Mouse (Mus musculus) liver, adult 2 months (tissue): ENCODE measurements around the gene Ldah. TPM values are rescaled to one million over a fixed set of nuclear protein-coding genes. Genes with fewer than 3 reads are reported as not detected.

Source experiments
- DNase-seq: peaks from one replicate; pipeline ENCODE4 v3.0.0-alpha.2; 2011; ENCODE audit warnings: low read depth, low spot score; ENCODE audit errors: extremely low read depth
- H3K27ac ChIP-seq: fragments of 200-500 bp; replicated peaks from 2 replicates; pipeline ENCODE4 v1.5.1; 2012; ENCODE audit warnings: low read depth, mild to moderate bottlenecking, control low read depth, inconsistent platforms, low read length; ENCODE audit not compliant: insufficient read depth
- H3K27me3 ChIP-seq: fragments of 200-500 bp; 2 replicates; pipeline ENCODE4 v1.6.1; 2012; ENCODE audit warnings: mild to moderate bottlenecking, moderate library complexity, low read length, inconsistent platforms; ENCODE audit not compliant: control insufficient read depth, insufficient read depth
- H3K36me3 ChIP-seq: fragments of 200-500 bp; 2 replicates; pipeline ENCODE4 v1.6.1; 2012; ENCODE audit warnings: low read length, inconsistent platforms; ENCODE audit not compliant: control insufficient read depth, insufficient read depth
- H3K4me1 ChIP-seq: fragments of 200-500 bp; 2 replicates; pipeline ENCODE4 v1.6.1; 2011; ENCODE audit warnings: low read length; ENCODE audit not compliant: control insufficient read depth, insufficient read depth
- H3K4me3 ChIP-seq: fragments of 200-500 bp; 2 replicates; pipeline ENCODE4 v1.5.1; 2011; ENCODE audit warnings: low read depth, mild to moderate bottlenecking, control low read depth, low read length, moderate library complexity; ENCODE audit not compliant: insufficient read depth
- H3K79me2 ChIP-seq: fragments of 200-500 bp; 2 replicates; pipeline ENCODE4 v1.6.1; 2012; ENCODE audit warnings: inconsistent platforms, mild to moderate bottlenecking, low read length, moderate library complexity; ENCODE audit not compliant: control insufficient read depth, insufficient read depth
- H3K9ac ChIP-seq: fragments of 200-500 bp; 2 replicates; pipeline ENCODE4 v1.6.1; 2012; ENCODE audit warnings: low read depth, mild to moderate bottlenecking, control low read depth, inconsistent platforms, low read length
- CTCF ChIP-seq: fragments of 200-500 bp; IDR thresholded peaks from 2 replicates; pipeline ENCODE4 v1.5.1; 2011; ENCODE audit warnings: low read depth, low read length, control low read depth
- POLR2A ChIP-seq: fragments of 200-500 bp; IDR thresholded peaks from 2 replicates; pipeline ENCODE4 v1.6.1; 2011; ENCODE audit warnings: low read length, control low read depth; ENCODE audit not compliant: insufficient read depth; ENCODE audit errors: extremely low read depth
- WGBS: fragments of 180-500 bp; shearing (Covaris S2); methylation state at CpG from one replicate; pipeline ENCODE4 v1.1.7; 2018; 5-methylcytosine and 5-hydroxymethylcytosine counted together
- polyA plus RNA-seq: library from polyadenylated mRNA; depleted of rRNA; stranded (reverse); fragments of >200 nt; gene quantifications from 2 replicates; pipeline ENCODE4 v1.2.3, GENCODE M21; 2012
- total RNA-seq: library from RNA; depleted of rRNA; stranded (reverse); fragments of >200 nt; gene quantifications from 2 replicates; pipeline ENCODE4 v1.2.3, GENCODE M21; 2014

Gene Ldah
- total and polyA plus RNA-seq, 2 experiments = 22.5 to 30.3 TPM

DNA sequence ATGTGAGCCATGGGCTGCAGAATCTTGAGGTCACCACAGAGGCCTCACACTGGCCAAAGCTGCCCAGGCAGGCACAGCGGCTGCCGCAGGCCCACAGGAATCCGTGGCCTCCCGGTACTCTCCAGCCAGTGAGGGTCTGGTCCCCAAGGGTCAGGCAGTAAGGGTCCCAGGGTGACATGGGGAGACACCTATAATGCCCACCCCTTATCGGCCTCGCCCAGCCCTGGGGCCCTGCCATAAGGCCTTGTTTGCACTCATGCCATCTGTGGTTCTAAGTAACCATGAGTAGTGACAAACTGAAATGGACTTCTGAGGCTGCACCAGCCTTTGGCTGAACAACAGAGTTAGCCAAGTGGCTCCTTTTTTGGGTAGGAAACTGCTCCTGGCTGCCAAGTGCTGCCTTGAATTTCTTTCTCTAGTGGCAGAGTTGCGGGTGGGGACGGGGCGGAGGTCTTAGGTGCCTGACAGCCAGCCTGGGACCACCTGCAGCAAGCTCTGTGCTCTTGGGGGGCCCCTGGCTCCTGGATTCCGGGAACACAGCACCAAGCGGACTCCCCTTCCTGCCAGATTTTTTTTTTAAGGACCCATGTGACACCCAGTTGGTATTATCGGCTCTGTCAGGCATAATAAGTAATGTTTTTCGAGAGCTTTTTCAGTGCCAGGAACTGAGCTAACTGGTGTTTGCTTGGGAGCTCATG is 117.5 kb downstream of the Ldah start:
- 94% methylated on average over 13 of the region's 13 CpGs for WGBS
- TF ChIP-seq CTCF (no peak), POLR2A (no peak)
- Histone ChIP-seq H3K79me2 (no peaks in the 10 kb centered on the region), H3K4me3 (no peak overlapping the region), H3K27ac (no peak overlapping the region), H3K36me3 (no peaks in the 10 kb centered on the region), H3K9ac (no peak overlapping the region), H3K4me1 (no peaks in the 10 kb centered on the region), H3K27me3 (no peaks in the 10 kb centered on the region)
- no peak for DNase-seq

DNA sequence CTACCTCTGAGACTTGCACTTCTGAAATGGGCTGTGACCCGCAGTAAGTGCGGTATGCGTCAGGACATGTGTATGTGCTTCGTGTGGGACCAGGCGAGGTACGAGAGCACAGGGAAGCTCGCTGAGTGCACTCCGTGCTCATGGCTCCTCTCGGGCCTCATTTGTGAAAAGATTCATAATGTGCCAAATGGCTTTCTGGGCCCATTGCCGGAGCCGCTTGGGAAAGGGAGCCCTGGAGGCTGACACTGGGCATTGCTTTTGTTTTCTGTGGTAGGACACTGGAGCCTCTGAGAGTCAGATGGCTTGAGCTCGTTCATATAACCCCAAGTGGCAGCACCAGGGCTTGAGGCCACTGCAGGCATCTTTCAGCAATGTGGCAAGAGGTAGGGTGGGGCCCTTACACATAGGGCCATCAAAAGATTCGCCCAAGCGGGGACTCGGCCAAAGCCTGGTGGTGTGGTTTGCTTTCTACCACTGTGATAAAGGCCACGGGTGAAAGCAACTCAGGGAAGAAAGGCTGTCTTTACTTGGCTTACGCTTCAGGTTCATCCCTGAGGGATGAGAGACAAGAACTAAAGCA is 118.1 kb downstream of the Ldah start:
- no peak overlapping the region for H3K27ac ChIP-seq
- no peaks in the 10 kb centered on the region for H3K27me3 ChIP-seq
- 94% methylated on average over 17 of the region's 17 CpGs for WGBS
- H3K4me1 ChIP-seq = no peaks in the 10 kb centered on the region
- TF ChIP-seq CTCF = no peak
- no peak for TF ChIP-seq POLR2A
- H3K36me3 ChIP-seq = no peaks in the 10 kb centered on the region
- no peak for DNase-seq
- no peak overlapping the region for H3K9ac ChIP-seq
- H3K4me3 ChIP-seq = no peak overlapping the region
- H3K79me2 ChIP-seq = no peaks in the 10 kb centered on the region

DNA sequence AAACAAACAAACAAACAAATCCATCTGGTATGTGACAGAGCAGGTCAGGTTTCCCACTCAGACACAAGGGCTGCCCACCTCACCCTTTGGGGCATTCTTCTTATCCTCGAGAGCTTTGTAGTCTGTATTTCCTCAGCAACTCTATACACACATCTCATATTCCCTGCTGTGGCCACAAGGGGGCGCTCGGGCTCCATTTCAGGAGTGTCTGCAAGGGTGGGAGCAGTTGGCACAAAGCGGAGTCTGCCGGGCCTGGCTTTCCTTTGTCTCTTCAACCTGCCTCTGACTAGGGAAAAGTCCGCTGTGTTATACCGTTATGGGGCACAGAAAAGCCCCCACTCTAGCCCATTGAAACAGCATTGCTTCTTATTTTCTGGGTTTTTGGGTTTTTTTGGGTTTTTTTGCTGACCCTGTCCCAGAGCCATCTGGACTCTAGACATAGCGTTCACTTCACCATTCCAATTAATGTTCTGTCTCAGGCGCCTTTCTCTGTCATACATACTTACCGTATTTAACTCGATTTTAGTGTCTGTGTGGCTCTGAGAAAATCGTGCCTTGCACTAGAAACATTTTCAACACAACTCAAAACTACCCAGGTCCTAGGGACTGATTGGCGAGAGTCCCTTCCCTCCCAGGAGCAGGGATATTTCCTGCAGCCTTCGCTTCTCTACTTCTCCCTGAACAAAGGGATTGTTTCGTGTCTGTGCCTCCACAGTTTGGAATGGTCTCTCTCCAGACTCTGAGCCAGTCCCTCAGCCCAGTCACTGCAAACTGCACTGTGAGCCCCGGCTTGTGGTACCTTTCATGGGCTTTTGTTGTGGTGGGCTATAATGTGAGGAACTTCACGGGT is 119.1 kb downstream of the Ldah start:
- no peaks in the 10 kb centered on the region for H3K36me3 ChIP-seq
- H3K4me1 ChIP-seq = no peaks in the 10 kb centered on the region
- DNase-seq = peak; percentile 33
- H3K79me2 ChIP-seq = no peaks in the 10 kb centered on the region
- no peak overlapping the region for H3K9ac ChIP-seq
- no peak overlapping the region for H3K27ac ChIP-seq
- H3K27me3 ChIP-seq = no peaks in the 10 kb centered on the region
- WGBS = 45% methylated on average over 17 of the region's 17 CpGs
- no peak for TF ChIP-seq POLR2A
- peak; percentile 92 for TF ChIP-seq CTCF
- no peak overlapping the region for H3K4me3 ChIP-seq

GRCm38 (mm10) chr12:8327675-8328053 is 119.8 kb downstream of the Ldah start:
- H3K4me3 ChIP-seq = no peak overlapping the region
- H3K27ac ChIP-seq = no peak overlapping the region
- DNase-seq = no peak
- no peak overlapping the region for H3K9ac ChIP-seq
- no peaks in the 10 kb centered on the region for H3K36me3 ChIP-seq
- H3K27me3 ChIP-seq = no peaks in the 10 kb centered on the region
- no peaks in the 10 kb centered on the region for H3K4me1 ChIP-seq
- H3K79me2 ChIP-seq = no peaks in the 10 kb centered on the region
- TF ChIP-seq POLR2A (no peak), CTCF (no peak)
- 89% methylated on average over 1 of the region's 1 CpGs for whole genome bisulfite sequencing

DNA sequence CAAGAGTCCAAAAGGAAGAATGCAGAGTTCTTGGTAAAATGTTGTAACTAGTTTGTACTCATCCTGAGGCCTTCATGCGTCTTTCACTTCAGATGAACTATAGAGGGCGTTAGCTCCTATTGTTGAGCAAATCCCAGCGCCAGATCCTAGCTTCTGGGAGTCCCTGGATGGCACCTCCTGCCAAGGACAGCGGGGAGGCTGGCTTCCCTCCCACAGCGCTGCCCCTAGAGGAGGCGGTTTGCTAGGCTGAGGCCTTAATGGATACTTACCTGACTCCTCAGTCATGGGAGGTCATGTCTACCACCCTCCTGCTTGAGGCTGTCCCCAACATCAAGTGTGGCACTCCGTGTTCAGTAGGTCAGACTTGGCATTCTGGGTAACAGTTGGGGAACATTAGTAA is 121.3 kb downstream of the Ldah start:
- H3K27ac ChIP-seq = no peak overlapping the region
- H3K4me1 ChIP-seq = peaks cover 9% of the 10 kb centered on the region
- WGBS = 92% methylated on average over 7 of the region's 7 CpGs
- DNase-seq = no peak
- TF ChIP-seq POLR2A (no peak), CTCF (peak; percentile 26; the same call in 1 of the 2 replicates)
- H3K36me3 ChIP-seq = no peaks in the 10 kb centered on the region
- H3K27me3 ChIP-seq = no peaks in the 10 kb centered on the region
- no peak overlapping the region for H3K4me3 ChIP-seq
- no peak overlapping the region for H3K9ac ChIP-seq
- no peaks in the 10 kb centered on the region for H3K79me2 ChIP-seq
